Mouse (Mus musculus): ENCODE measurements around the gene Slk. TPM values are rescaled to one million over a fixed set of nuclear protein-coding genes. Genes with fewer than 3 reads are reported as not detected.
A peak's percentile ranks its signal among the peaks of the same experiment; 100 is the strongest.

The Slk gene
- total RNA-seq (2022) = 10 to 100 TPM; 28.2 to 34.9 (median 31.6) TPM

DNA sequence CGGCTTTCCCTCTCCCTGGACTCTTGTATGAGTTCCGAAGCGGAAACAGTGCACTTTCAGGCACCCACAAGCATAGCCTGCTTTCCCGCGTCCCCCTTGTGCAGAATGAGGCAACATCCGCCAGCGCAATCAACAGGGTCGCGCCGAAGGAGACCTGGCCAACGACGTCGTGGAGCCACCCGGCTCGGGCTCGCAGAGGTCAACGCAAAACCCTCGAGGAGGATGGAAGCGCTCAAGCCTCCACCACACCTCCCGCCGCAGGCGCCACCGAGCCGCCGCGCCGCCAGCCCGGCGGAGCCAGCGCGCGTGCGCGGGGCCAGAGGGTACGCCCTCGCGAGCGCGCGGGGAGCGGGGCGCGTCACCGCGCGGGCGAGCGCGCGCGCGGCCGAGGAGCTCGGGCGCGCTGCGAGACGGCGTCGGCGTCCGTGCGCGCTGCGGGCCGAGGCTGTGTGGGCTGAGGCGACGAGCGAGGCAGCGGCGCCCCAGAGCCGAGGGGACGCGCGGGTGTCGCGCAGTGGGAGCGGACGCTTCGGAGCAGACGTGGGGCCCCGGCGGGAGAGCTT, at the start of gene Slk:
Slk (plus strand) TSS at position 454 of the 563 bp plus-strand sequence.
- DNase-seq (ENCODE audit: low spot score in 2 of 2) = peak; percentile 66 to 81

DNA sequence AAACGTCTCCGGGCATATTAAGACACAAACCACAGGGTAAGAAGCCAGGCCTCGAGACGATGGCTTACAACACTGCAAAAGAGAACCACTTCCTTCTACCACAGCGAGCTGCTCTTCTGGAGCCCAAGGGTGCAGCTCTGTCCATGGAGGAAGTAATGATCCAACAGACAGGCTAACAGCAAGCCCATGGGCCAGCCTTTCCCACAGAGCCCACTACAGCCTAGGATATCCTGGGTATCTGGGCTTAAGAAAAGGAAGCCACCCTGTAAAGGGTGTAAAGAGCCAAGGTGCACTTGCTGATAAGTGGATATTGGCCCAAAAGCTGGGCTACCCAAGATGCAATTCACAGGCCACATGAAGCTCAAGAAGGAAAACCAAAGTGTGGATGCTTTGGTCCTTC, 48.2 kb upstream of the Slk start:
- DNase-seq (ENCODE audit: low spot score in 2 of 2) = no peak

DNA sequence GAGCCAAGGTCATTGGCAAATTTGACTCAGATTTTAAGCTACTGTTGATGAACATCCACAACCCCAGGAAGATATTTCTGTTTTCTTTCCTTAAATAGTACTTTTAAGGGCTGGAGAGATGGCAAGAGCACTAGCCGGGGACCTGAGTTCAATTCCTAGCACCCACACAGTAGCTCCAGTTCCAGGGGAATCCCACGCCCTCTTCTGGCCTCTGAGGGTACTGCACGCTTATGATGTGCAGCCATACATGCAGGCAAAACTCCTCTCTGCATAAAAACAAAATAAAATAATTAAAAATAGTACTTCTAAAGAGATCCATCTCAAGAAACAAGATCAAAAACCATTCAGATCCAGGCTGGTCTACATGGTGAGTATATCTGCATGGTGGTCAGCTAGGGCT, 47.0 kb upstream of the Slk start:
- DNase-seq (ENCODE audit: low spot score in 2 of 2) = no peak

DNA sequence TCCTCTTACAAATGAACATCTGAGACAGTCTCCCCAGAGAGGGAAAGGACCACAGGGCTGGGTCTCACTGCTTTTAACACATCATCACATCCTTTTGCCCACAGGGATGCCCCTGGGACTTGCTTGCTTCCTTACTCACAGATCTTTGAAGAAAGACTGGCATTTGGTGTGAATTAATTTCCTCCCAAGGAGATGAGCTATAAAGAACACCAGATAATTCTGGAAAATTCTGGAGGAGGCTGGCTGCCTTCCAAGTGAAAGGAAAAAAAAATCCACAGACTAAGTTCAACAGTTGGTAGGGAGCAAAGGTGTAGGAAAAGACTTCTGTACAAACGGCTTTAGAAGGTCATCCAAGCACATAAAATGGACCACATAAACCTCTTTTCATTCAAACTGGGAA, 45.3 kb upstream of the Slk start:
- no peak for DNase-seq (ENCODE audit: low spot score in 2 of 2)

DNA sequence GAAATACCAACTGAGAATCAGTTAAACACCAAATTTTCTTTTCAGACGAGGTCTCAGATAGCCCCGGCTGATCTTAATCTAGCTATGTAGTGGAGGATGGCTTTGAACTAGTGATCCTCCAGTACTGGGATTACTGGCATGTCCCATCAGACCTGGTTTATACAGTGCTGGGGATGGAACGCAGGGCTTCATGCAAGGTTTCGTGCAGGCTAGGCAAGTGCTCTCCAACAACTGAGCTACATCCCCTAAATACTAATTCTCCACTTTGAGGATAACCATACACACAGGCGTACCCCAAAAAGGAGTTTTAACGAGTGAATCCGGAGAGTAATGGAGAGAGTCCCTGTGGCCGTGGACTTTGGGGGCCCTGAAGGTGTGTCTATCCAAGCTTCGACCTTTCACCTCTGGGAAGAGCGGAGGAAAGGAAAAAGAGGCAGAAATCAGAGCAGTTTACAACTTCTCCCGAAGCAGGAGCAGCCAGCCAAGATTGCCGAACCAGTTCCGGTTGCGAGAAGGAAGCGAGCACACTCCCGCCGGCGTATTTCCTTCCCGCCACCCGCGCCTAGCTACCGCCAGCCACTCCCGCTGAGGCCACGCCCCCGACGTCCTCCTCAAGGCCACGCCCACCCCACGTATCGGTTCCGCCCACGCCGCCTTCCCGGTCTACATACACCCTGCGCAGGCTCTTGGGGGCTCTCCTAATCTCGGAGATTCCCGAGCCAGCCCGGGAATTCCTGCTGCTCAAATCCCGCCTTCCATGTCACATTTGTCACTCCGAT, 42.8 kb upstream of the Slk start:
- peak; percentile 98 to 99 for DNase-seq (ENCODE audit: low spot score in 2 of 2)

DNA sequence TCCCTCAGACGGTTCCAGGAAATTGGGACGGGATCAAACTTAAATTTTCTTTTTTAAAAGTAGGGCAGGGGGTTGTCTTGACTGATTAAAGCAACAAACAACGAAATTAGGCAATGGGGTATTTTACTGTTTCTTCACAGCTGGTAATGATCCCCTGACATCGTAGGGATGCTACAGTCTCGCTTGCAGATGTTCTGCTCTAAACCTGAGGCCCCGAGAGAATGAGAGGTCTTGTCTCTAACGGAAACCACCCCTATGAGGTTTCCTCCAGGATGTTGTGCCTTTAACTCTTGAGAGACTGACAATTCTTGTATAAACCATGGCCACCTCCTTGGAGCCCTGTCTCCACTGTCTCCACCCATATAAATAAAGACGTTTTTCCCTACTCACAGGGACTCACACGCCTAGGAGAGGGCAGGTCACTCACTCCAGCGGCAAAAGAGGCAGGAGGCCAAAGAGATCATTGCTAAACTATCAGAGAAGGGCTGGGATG, 42.1 kb upstream of the Slk start, which contains the start of gene Stn1:
Stn1 (minus strand) TSS at position 208 of the 493 bp plus-strand sequence.
- DNase-seq (ENCODE audit: low spot score in 2 of 2) = no peak

DNA sequence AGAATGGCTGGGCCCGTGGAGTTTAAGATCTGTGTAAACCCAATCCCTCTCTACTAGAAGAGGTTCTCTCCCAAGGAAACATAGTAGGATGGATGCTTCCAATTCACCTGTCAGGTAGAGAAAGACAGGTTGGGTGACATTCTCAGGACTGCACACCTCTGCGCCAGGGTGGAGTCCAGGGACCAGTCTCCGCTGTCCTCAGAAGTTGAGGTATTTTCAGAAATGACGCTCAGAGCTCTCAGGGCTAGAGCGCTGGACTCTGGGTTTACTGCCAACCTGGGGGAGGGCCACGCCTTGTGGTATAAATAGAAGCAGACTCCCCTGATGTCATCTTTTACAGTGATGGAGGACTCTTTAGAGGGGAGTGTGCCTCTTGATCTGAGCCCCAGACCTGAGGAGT, 41.6 kb upstream of the Slk start:
- DNase-seq (ENCODE audit: low spot score in 2 of 2) = peak in 1 of 2 experiments; percentile 26

DNA sequence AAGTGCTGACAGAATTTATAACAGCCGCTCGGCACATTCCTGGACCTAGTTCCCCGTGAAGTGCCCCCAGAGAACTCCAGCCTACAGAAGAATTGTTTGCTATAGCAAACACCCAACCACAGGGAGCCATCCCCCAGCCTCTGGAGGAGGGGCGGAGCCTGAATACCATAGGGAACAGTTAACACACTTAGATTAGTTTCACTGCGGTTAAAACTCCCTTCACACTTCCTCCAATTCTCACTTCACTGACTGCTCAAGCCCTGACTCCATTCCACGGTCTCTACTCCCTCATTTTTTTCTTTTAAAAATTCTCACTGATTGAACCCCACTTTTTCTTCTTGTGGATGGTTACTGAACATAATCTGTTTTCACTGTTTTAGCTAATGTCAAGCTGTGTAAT, 40.7 kb upstream of the Slk start:
- no peak for DNase-seq (ENCODE audit: low spot score in 2 of 2)

DNA sequence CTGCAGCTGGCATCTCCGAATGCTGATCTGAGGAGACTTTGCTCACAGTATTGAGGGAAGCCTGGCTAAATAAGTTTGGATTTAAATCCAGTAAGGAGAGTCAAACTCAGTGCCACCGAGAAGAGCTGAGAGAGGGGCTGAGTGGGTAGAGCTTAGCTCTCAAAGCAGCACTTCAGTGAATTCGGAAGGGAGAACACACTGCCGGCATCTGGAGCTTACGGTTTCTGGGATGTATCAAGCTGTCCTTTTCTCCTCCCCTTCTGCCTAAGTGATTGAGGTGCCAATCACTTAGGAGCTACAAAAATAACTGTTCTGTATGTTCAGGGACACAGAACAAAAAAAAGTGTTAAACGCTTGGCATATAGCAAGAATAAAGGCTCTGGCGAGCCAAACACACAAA, 37.0 kb upstream of the Slk start:
- DNase-seq (ENCODE audit: low spot score in 2 of 2) = no peak

DNA sequence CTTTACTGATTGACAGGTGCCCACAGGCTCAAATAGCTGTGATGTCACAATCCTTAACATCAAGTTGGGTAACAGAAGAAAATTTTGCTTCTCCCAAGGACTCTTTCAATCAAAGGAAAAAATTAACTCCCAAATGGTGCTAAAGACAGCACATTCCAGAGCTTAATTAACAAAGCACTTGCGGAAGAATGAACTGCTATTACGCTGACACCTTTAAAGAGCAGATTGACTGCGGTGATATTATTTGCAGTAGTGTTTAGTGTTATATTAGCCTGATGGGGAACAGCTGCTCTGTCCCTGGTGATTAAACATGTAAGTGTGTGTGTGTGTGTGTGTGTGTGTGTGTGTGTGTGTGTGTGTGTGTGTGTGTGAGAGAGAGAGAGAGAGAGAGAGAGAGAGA, 34.4 kb upstream of the Slk start:
- no peak for DNase-seq (ENCODE audit: low spot score in 2 of 2)

DNA sequence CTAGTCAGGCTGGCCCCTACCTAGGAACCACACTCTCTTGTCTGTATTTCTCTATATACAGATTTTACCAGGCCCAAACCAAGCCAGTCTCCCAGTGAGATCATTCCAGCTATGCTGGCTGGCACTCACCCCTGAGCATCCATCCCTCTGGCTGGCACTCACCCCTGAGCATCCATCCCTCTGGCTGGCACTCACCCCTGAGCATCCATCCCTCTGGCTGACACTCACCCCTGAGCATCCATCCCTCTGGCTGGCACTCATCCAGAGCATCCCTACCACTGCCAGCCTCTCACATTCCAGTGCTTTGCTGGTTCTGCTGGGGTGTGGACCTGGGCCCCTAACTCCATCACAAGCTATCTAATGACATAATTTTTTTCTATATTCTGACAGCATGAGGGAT, 34.0 kb upstream of the Slk start:
- no peak for DNase-seq (ENCODE audit: low spot score in 2 of 2)

DNA sequence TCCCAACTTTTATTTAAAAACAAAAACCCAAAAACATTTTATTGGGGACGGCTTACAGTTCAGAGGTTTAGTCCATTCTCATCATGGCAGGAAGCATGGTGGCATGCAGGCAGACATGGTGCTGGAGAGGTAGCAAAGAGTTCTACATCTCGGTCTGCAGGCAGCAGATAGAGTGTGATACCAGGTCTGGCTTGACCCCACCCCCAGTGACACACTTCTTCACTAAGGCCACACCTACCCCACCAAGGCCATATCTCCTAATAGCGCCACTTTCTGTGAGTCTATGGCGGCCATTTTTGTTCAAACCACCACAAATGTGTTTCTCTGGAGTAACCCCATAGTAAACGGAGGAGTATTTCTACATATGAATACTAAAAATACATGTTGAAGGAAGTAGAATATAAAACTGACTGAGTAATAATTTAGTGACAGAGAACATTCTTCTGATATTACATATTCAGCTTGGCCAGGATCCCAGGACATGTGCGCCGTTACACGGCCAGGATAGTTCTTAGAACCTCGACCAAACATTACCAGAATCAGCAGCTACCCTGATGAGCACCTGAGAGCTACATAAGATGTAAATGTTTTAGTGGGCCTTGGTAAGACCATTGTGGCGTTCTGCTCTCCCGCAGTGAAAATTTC, 30.9 kb upstream of the Slk start:
- DNase-seq (ENCODE audit: low spot score in 2 of 2) = no peak

DNA sequence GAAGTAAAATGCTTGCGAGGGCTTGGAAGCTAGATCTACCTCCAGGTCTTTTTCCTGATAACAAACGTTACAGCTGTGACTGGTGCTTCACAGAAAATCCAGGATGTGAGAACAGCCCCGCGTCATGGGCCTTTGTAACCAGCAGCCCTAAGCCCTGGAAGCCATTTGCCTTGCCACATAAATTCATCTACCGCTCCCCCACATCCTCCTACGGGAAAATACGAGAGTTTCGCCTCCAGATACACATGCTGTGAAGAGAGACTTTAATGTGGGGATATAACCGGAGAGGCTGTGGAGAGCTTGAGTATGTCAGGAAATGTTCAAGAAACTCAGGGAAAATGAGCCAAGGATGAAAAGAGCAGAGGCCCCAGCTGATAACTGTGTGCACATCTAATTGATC, 30.3 kb upstream of the Slk start:
- DNase-seq (ENCODE audit: low spot score in 2 of 2) = no peak

DNA sequence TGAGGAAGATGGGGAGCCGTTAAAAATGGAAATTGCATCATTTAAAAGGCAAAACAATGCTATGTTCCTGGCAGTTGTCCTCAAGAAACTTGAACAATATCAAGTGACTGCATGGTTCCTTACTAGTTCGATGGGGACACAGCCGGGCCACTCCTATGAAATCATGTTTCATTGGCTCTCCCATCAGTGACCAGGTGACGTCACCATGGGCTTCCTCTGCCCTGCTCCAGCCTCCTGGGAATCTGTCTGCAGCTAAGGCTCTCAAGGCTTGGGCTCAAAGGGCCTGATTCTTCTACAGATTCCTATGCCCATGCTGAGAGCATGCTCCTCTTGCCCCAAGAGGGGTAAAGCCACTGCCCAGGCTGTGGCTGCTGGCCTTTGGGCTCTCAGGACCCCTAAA, 29.9 kb upstream of the Slk start:
- no peak for DNase-seq (ENCODE audit: low spot score in 2 of 2)

DNA sequence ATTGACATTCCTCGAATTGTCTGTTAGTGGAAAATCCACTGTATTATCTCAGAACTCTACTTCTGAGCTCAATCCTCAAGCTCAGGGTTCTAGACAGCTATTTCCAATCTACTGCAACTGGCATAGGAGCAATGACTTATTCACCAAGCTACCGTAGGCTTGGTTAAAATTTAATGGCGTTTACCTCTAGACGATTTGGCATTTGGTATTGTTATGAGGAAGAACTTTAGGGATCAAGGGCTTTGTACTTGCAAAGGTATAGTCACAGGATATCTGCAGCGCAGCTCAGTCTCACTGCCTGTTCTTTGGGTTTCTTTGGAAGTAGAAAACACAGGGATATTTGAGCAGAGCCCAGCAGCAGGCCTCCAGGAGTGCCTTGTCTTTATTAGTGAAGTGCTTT, 20.3 kb upstream of the Slk start:
- DNase-seq (ENCODE audit: low spot score in 2 of 2) = no peak

DNA sequence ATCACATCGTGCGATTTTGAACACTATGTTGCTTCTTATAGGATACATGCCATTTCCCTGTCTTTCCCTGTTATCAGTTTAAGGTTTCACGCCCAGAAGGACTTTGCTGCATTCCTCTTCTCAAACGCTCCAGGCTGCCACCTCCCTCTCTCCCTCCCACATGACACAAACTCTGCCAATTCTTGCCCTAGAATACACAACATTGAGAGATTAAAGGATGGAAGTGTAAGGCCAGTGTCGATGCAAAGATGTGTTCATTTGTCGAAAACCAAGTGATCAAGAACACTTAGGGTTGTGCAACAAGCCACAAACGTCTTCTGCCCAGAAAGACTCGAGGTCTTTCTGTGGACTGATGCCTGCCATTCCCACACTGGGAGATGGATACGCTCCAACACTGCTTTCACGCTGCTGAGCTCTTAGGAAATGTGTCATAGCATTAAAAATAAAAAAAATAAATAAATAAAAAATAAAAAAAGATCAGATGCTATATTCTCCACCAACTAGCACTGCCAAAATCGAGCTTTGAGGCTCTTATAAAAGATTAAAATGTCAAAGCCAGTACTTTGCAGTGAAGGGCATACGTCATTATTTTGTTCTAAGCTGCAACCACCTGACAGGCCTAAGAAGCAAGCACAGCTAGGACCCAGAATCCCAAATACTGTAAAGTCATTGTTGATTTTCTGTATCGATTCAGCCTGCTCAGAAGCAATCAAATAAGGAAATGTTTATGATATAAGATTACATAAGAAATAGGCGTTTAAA, 19.5 kb upstream of the Slk start:
- DNase-seq (ENCODE audit: low spot score in 2 of 2) = no peak

DNA sequence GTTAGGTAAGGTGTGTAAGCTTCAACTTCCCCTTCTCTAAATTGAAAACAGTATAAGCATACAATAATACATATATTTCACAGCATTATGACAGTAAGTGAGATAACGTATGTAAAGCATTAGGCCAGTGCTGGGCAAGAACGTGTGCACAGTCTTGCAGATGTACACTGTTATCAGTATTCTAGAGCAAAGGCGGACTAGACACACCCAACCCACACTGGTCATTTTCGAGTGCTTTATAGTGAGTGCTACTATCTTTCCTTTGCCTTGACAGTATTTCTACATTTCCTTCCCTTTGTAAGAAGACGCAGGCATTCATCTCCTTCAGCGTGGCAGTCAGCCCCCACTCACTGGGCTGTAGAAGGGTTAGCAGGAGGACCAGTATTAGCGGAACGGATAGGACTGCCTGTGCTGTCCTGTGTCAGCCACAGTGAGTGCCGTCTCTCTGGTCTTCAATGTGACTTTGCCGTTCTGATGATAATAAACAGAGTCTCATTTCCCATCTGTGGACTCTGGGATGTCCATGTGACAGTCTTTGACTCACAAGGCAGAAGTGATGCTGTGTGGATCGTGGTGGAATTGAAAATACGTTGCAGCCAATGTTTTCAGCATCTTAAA, 18.8 kb upstream of the Slk start:
- DNase-seq (ENCODE audit: low spot score in 2 of 2) = no peak

DNA sequence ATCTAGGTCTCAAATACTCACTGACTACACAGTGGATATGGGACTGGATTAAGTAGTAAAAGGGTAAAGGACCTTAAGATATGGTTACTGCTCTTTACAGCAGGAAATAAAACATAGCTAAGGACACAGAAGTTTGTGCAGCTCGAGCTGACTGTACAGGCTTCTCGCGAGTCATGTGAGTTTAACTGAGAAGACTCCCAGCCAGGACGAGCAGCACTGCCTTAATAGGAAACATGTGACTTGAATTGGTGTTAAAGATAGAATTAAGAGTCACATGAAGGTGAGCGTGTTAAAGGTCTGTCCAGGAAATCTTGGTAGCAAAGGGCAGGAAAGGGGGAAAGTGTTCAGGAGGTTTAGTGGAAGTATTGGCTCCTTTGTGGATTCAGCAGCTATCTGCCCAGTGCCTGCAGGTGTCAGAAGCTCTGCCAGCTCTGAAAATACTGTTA, 17.5 kb upstream of the Slk start:
- DNase-seq (ENCODE audit: low spot score in 2 of 2) = peak in 1 of 2 experiments; percentile 8

DNA sequence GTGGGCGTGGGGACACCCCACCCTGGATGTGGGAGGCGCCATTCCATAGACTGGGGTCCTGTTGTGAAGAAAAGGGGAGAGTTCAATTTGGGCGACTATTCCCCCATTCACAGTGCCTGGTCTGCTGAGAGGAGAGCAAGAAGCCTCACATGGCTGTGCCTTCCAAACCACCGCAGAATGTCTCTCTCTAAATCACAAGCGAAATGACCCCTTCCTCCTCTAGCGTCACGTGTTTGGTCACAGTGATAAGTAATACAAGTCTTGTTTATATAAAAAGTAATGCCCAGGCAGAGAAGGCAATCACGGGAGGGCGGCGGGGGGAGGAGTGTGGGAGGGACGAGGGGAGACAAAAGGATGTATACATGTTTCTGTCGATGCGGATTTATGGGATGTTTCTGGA, 15.8 kb upstream of the Slk start:
- no peak for DNase-seq (ENCODE audit: low spot score in 2 of 2)

DNA sequence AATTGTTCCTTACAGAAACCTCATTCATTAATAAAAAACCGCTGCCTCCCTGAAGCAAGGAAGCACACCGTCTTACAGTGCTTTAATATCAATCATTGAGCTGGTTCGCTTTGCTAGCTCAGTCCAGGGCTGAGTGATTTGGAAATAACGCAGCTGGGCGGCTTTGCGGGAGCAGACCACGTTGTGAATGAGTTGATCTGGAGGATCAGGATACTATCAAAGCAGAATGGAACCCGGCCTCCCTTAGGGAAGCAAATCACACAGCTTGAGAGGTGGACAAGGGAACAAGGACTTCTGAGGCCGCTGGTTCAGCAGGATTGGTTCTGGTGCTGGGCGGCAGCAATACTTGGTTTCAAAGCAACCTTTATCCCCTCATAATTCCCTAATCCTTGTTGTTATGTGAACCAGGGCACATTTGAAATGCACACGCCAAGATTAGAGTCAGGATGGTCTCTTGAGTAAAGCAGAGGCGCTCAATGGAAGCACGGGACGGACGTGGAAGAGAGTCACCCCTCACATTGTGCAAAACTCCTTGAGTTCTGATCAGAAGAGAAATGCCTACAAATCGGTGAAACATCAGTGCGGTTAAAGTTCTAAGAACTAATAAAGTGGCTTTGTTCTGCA, 14.3 kb upstream of the Slk start:
- no peak for DNase-seq (ENCODE audit: low spot score in 2 of 2)

DNA sequence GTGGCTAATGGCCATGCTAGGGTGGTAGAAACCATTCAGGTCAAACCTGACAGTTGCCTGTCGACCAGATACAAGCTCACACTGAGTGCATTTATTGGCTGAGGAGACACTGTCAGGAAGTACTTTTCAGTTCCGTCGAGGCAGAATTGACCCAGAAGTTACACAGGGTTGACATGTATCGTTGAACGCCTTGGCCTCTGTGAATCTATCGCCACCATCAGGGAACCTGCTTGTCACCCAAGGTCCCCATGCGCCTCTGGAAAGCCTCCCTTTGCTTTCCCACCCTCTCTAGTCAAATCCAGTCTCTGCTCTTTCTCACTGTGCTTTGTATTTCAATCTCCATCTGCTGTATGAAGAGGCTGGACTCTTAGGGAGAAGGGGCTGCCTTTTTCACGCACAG, 13.5 kb upstream of the Slk start:
- DNase-seq (ENCODE audit: low spot score in 2 of 2) = no peak

All from gastrocnemius, adult 8-10 months (tissue).